Mouse (Mus musculus) gastrocnemius, adult 2 months (tissue): ENCODE data around the gene Clec1b. TPM values are rescaled to one million over a fixed set of nuclear protein-coding genes. Genes with fewer than 3 reads are reported as not detected.

Experiments
- DNase-seq: peaks from one replicate; pipeline ENCODE4 v3.0.0; 2022
- H3K27ac ChIP-seq: fragments of 200-600 bp; 2 replicates; pipeline ENCODE4 v1.8.1; 2022; ENCODE audit warnings: mild to moderate bottlenecking
- H3K4me3 ChIP-seq: fragments of 200-600 bp; 2 replicates; pipeline ENCODE4 v1.8.1; 2022; ENCODE audit warnings: mild to moderate bottlenecking, moderate library complexity
- CTCF ChIP-seq: fragments of 200-600 bp; IDR thresholded peaks from 2 replicates; pipeline ENCODE4 v1.8.1; 2022; ENCODE audit warnings: antibody characterized with exemption, mild to moderate bottlenecking, moderate library complexity
- intact Hi-C: fragments of 180-260 bp; cut with DNase I; formaldehyde crosslinking; loops from one replicate; pipeline ENCODE4 v1.15.1; 2025
- total RNA-seq, 2 experiments: library from RNA; stranded (reverse); gene quantifications; 2 replicates each; pipeline ENCODE4 v1.2.3; 2021

The Clec1b gene
- total RNA-seq, 2 experiments from 2014 or later, result 0.42 TPM; not detected in 1

DNA sequence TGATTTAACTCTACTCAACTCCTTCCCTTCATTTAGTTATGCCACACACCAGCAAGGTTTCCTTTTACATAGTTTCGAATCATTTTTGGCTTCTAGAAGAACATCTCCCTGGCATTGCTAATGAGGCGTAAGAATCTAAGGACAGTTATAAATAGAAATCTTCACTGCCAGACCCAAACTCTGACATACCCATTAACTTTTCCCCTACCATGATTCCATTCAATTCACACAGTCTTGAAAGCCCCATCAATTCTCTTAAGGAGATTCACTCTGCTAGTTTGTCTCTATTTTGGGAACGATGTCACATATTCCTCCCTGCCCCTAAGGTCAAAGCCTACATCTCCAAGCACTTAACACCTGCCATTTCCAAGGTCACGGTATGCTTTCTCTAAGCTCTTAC, 12.1 kb upstream of the Clec1b start:
- H3K27ac ChIP-seq, result no peak overlapping the region
- H3K4me3 ChIP-seq, result no peak overlapping the region
- DNase-seq, result no peak
- no peak for TF ChIP-seq CTCF
- intact Hi-C loops, result no loop called here

DNA sequence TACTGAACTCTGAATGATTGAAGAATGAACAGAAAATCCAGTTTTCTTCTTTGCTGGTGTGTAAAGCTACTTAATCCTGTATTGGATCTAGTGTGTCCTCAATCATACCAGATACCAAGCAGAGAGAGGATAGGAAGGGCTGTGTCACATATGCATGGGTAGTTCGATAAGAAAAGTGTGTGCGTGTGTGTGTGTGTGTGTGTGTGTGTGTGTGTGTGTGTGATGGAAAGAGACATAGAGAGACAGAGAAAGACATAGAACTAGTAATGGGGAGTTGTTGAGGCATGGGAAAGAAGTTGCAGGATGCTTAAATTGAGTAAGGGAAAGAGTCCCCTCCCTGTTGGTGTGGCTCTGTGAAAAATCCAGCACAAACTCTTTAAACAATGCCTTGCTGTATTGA, 11.3 kb upstream of the Clec1b start, which contains the start of gene Clec12b:
Gene Clec12b, minus strand, starts transcription at position 101 of the 400 bp plus-strand sequence.
- intact Hi-C loops, result no loop called here
- TF ChIP-seq CTCF, result no peak
- no peak within 1 kb of the TSS for H3K4me3 ChIP-seq
- DNase-seq, result no peak
- H3K27ac ChIP-seq, result no peak within 1 kb of the TSS

DNA sequence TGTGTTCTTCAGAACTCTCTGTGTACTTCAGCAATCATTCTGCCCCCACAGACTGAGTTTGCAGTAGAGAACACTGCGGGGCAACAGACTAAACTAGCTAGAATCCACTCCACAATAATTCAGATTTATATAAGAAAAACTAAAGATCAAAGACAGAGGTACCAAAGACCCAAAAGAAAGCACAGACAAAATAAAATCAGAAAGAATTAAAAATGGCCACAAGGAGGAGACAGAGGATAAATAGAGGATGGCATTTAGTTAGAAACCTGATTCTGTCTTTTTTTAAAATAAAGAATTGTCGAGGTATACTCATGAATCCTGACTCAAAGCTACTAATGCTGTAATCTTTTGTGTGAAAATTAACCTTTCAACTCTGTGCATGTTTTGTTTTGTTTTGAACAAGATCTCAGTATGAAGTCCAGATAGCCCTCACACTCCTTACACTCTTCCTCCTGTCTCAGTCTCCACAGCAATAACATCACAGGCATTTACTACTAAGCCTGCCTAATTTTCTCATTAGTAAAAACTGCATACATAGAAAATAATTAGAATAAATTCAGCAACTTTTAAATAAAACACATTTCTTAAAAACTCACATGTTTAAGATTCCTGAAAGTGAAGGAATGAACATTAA, 3.9 kb upstream of the Clec1b start:
- no peak for DNase-seq
- no peak overlapping the region for H3K4me3 ChIP-seq
- TF ChIP-seq CTCF, result peak; percentile 75
- H3K27ac ChIP-seq, result no peak overlapping the region
- intact Hi-C loops, result loop anchor here (1.0 to 2.0 kb wide), 3 partner anchors 84 to 166 kb away; no protein-coding TSS in a partner anchor

DNA sequence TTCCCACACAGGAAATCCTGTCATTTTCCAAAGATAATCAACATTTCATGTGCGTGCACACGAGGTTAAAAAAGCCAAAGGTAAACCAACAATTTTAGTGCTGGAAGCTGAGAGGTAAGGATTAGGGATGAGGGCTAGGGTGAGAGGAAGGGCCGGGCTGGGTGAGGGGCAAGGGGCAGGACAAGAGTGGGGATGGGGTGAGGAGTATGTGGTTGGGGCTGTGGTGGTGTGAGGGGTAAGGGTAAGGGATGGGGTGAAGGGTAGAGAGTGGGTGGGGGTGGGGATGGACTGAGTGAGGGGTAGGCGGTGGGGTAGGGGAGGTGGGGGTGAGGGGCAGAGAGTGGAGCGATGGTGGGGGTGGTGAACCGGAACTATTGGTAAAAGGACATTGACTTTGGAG, 3.4 kb upstream of the Clec1b start:
- intact Hi-C loops, result loop anchor here (1.0 to 2.0 kb wide), 3 partner anchors 83 to 166 kb away; no protein-coding TSS in a partner anchor
- DNase-seq, result no peak
- no peak overlapping the region for H3K27ac ChIP-seq

DNA sequence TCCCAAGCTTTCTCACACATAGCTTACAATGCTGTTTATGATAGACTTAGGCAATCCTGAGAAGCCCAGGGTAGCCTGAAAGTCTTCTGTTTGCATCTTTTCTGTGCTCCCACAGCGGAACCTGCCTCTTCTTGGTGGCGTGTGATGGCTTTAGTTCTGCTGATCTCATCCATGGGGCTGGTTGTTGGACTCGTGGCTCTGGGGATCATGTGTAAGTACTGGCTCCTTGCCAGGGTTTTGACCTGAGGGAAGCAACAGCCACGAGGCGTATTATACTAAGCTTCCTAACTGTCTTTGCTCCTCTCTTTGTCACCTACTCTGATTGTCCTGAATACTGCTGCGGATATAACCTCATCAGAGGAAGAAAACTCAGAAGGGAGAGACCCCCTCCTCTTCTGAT, 2.8 kb downstream of the Clec1b start:
- intact Hi-C loops, result no loop called here
- TF ChIP-seq CTCF, result no peak
- peak; percentile 35 for DNase-seq
- no peak overlapping the region for H3K27ac ChIP-seq
- no peak overlapping the region for H3K4me3 ChIP-seq

More for the DNA sequence above, 3.4 kb upstream of the Clec1b start:
- TF ChIP-seq CTCF, result no peak
- H3K4me3 ChIP-seq, result no peak overlapping the region

DNA sequence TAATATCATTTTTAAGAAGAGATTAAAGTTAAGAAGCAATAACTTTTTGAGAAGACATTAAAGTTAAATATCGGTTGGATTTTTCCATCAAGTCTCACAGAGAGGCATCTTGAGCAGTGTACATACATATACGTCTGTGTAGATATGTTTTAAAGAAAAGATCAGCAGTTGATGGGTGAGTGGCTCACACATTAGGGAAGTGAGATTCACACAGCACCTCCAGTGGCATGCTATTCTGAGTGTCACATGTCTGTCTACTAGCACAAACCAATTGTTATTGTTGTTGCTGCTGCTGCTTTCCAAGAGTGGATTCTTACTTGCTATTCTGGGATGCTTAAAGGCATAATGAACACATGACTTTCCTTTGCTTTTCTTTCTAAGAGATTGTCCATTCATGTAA, 5.3 kb downstream of the Clec1b start:
- intact Hi-C loops, result no loop called here
- Histone ChIP-seq H3K27ac (no peak overlapping the region), H3K4me3 (no peak overlapping the region)
- TF ChIP-seq CTCF, result no peak
- DNase-seq, result no peak

DNA sequence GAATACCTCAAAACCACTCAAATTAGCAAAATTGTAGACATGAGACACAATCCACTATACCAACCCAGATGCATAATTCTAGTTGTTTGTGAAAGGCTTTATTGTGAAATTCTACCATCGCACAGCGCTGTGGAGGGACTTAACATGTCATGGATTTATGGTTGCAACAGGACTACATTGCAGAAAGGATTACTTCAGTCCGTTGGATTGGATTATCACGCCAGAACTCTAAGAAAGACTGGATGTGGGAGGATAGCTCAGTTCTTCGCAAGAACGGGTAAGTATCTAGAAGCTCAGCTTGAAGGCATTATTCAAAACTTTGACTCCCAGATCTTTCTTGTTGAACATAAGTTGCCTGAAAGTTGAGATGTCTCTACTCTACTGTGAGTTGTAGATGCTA, 6.3 kb downstream of the Clec1b start:
- intact Hi-C loops, result no loop called here
- Histone ChIP-seq H3K27ac (no peak overlapping the region), H3K4me3 (no peak overlapping the region)
- no peak for DNase-seq
- TF ChIP-seq CTCF, result no peak

DNA sequence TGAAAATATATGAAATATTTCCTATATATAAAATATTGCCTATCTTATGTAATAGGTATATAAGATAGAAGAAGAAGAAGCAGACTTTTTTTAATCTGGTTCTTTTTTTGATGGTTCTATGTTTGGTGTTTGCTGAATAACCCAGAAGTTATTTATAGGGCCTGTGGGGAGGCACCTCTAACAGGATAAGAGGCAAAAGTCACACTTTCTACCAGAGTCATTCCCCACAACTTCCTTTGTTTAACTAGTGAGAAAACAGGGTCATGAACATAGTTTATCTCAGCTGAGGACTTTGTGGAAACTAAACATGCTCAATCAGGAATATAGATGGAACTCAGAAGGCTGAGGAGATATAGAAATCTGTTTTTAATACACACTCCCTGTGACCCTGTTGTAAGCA, 8.9 kb downstream of the Clec1b start:
- no peak for DNase-seq
- Histone ChIP-seq H3K4me3 (no peak overlapping the region), H3K27ac (no peak overlapping the region)
- TF ChIP-seq CTCF, result no peak
- intact Hi-C loops, result no loop called here

DNA sequence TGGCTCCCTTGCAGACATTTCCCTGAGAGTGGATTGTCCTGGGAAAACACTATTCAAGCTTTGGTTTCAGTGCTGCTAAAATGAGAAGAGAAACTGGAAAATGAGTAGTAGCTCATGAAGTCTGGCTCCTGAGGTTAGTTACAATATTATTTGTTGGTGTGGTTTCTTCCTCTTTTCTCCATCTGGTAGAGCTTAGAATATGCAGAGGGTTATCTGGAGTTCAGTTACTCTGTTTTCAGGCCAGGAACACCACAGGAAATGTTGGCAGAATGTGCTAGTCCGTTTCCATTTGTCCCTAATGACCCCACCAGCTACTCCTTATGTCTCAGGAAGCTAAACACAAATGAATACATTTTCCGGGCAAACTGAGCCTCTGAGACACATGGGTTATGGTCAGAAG, 10.2 kb downstream of the Clec1b start:
- intact Hi-C loops, result no loop called here
- no peak for TF ChIP-seq CTCF
- no peak overlapping the region for H3K4me3 ChIP-seq
- DNase-seq, result no peak
- H3K27ac ChIP-seq, result peak overlapping the region; percentile 58

DNA sequence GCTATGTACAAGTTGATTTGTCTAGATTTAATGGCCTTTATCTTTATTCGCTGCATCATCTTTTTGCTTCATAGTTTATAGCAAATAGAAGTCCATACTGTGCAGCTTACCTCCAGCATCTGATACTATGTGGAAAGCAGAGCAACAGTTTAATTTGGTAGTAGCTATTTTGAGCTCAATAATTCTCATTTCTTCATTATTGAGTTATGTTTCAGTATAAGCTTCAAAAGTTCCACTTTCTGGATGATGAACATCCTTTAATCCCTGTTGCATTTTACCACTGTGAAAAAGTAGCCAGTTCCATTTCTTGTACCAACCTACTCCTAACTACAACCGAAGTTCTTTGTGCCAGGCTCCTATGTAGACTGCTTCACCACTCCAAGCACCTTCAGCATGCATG, 11.5 kb downstream of the Clec1b start, which contains the start of gene Clec9a:
Gene Clec9a, plus strand, starts transcription at position 301 of the 400 bp plus-strand sequence.
- intact Hi-C loops, result no loop called here
- Histone ChIP-seq H3K4me3 (no peak within 1 kb of the TSS), H3K27ac (peak within 1 kb of the TSS; percentile 58; the same call in 1 of the 2 replicates)
- no peak for TF ChIP-seq CTCF
- no peak for DNase-seq

DNA sequence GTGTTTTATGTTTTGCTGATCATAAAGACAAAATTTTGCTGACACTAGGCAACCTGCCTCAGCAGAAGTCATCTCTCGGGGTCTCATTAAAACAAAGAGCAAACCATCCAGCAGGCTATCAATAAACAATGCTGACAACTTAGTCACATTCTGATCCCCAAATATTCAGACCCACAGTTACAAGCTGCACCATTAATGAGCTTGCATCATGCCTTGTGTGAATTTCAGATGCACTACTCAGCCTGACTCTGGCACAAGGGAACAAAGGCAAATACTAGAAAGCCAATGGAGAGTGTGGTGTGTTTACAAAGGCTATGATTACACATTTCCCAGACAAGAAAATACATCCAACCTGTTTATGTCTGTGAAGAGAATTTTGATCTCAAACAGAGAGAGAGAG, 17.1 kb downstream of the Clec1b start:
- intact Hi-C loops, result no loop called here
- Histone ChIP-seq H3K27ac (no peak overlapping the region), H3K4me3 (no peak overlapping the region)
- no peak for TF ChIP-seq CTCF
- no peak for DNase-seq

DNA sequence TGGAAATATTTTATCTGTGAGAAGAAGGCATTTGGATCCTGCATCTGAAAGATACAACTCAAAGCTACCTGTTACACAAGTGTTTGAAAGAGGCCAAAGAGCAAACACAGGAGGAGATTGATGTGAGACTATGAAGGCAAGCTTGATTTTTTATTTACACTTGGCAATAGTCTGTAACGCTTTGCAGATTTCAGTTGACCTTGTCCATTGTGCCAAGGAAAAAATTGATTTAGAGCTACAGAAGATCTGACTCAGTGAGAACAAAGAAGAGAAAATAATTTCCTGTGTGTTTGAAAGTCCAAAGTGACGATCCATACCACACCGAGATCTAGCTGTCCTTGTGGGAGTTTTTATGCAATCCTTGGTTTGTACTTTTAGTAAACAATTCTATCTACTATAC, 25.2 kb downstream of the Clec1b start:
- H3K27ac ChIP-seq, result no peak overlapping the region
- no peak for DNase-seq
- TF ChIP-seq CTCF, result no peak
- intact Hi-C loops, result no loop called here
- no peak overlapping the region for H3K4me3 ChIP-seq

DNA sequence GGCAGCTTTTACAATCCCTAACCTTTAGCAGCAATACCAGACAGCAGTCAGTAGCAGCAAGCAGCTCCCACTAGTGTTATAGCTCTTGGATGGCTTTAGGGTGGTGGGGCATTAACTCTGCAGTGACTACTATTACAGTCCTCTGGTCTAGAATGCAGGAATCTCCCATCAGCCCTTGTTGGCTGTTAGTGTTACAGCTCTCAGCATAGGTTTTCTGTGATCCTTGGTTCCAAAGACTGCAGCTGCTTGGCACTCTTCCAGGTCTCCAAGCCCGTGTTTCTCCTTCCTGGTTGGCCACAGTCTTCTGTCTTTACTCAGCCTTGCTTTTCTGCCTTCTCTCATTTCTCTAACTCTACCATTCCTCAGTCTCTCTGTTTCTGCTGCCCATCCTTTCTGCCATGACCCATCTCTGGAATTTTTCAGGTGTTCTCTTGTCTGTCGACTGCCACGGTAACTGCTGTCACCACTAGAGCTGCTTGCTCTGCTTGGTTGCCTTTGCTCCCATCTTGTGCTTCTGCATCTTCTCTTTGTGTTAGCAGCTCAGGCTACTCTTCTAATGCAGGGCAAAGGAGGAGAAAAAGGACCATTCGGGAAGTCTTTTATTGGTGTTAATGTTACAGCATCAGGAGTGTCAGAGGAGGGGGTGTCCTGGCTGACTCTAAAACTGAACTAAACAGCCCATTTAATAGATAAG, 26.1 kb downstream of the Clec1b start:
- TF ChIP-seq CTCF, result no peak
- Histone ChIP-seq H3K4me3 (peak overlapping the region; percentile 34), H3K27ac (peak overlapping the region; percentile 38; the same call in 1 of the 2 replicates)
- peak; percentile 40 for DNase-seq
- intact Hi-C loops, result no loop called here
